Mouse (Mus musculus): ENCODE measurements around the gene Gm14401. TPM values are rescaled to one million over a fixed set of nuclear protein-coding genes. Genes with fewer than 3 reads are reported as not detected.
"Not testable (repeated sequence)": the region's sequence is repeated elsewhere in the genome, so short reads cannot be mapped to it uniquely, and the experiment has no call there.

The Gm14401 gene
- not detected in 2 replicates for polyA plus RNA-seq (2015; fragmentation: Nextera tagmentation; extraction: Ambion mirVana)

DNA sequence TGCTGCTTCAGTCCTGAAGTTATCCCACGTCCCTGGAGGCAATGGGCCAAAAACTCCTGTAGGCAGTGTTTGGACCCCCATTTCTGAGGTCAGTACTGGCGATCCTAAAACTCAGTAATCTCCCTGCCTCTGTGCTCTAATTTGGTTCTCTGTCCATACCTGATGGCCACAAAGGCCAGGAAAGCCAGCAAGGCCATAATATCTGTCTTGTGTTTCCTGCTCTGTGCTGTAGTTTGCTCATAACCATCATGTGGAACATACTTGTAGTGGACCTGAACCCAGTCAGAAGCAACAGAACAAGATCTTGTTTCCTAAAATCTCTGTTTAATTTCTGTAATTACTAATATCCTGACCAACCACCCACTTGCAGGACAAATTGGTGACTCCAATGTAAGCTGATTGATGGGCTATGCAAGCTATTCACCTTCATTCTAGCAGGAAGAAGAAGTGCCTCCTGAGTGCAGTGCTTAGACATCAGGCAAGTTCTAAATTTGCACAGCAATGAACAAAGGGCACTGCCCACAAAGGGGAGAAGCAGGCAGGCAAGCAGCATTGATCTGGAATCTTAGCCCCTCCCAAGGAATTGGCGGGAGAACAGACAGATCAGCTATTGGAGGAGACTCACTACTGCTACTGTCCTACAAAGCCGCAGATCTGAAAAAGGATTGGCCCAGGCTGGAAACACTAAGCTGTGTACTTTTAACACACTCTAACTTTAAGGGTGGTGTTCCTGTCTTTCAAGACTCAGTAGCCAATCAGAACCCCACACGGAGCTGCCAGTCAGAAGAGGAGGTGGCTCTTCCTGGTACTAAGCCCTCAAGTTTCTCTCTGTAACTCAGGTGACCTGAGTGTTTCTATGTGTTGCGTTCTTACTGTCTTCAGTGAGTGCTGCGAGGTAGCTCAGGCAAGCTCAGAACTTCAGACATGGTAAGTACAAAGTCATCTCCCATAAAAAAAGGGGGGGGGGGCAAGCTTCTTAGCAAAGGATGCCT is at the start of gene Gm14401:
Gm14401 (plus strand) TSS at position 889 of the 992 bp plus-strand sequence.
- H3K9me3 ChIP-seq (replicated peaks; ENCODE audit: control insufficient read depth, low read length); H3K4me3 ChIP-seq (ENCODE audit: low read depth, low read length); H3K36me3 ChIP-seq (ENCODE audit: control insufficient read depth, insufficient read depth); H3K27me3 ChIP-seq (ENCODE audit: control insufficient read depth, insufficient read depth, low read depth, low read length); H3K27ac ChIP-seq (ENCODE audit: low read length); ATAC-seq (ENCODE audit: low read depth); H3K9ac ChIP-seq (ENCODE audit: low read depth, low read length); H3K4me2 ChIP-seq (ENCODE audit: low read depth, low read length); H3K4me1 ChIP-seq (ENCODE audit: control insufficient read depth, low read depth, low read length): not testable (repeated sequence)
- 39% methylated on average over 7 of the region's 7 CpGs for WGBS (ENCODE audit: insufficient replicate concordance)

DNA sequence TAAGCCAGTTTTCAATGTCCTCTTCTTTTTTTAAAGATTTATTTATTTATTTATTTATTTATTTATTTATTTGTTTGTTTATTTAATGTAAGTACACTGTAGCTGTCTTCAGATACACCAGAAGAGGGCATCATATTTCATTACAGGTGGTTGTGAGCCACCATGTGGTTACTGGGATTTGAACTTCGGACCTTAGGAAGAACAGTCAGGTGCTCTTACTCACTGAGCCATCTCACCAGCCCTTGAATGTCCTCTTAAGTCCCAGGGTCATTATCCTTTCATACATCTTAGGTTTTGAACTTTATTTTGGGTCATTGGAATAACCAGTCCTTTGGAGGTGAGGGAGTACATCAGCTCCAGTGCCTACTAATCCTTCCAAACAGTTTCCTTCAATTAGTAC is 1.3 kb upstream of the Gm14401 start:
- WGBS (ENCODE audit: insufficient replicate concordance), result 49% methylated on average over 1 of the region's 1 CpGs
- not testable (repeated sequence) for H3K4me1 ChIP-seq (ENCODE audit: control insufficient read depth, low read depth, low read length); H3K9me3 ChIP-seq (replicated peaks; ENCODE audit: control insufficient read depth, low read length); H3K27me3 ChIP-seq (ENCODE audit: control insufficient read depth, insufficient read depth, low read depth, low read length); H3K4me3 ChIP-seq (ENCODE audit: low read depth, low read length); H3K27ac ChIP-seq (ENCODE audit: low read length); H3K4me2 ChIP-seq (ENCODE audit: low read depth, low read length); H3K36me3 ChIP-seq (ENCODE audit: control insufficient read depth, insufficient read depth); ATAC-seq (ENCODE audit: low read depth); H3K9ac ChIP-seq (ENCODE audit: low read depth, low read length)

DNA sequence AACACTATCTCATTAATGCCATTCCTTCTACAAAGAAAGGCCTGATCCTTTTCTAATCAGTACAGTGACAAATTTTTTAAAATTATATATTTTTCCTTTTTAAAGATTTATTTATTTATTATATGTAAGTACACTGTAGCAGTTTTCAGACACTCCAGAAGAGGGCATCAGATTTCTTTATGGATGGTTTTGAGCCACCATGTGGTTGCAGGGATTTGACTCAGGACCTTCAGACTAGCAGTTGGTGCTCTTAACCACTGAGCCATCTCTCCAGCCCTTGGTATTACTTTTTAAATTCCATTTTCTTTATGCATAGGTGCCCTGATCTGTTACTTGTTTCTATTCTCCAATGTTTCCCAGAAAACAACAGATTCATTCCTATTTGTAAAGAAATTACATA is 895 bp downstream of the Gm14401 start:
- not testable (repeated sequence) for H3K4me1 ChIP-seq (ENCODE audit: control insufficient read depth, low read depth, low read length); H3K4me3 ChIP-seq (ENCODE audit: low read depth, low read length); H3K27ac ChIP-seq (ENCODE audit: low read length); H3K9ac ChIP-seq (ENCODE audit: low read depth, low read length); H3K27me3 ChIP-seq (ENCODE audit: control insufficient read depth, insufficient read depth, low read depth, low read length); H3K36me3 ChIP-seq (ENCODE audit: control insufficient read depth, insufficient read depth); H3K4me2 ChIP-seq (ENCODE audit: low read depth, low read length); ATAC-seq (ENCODE audit: low read depth); H3K9me3 ChIP-seq (replicated peaks; ENCODE audit: control insufficient read depth, low read length)

DNA sequence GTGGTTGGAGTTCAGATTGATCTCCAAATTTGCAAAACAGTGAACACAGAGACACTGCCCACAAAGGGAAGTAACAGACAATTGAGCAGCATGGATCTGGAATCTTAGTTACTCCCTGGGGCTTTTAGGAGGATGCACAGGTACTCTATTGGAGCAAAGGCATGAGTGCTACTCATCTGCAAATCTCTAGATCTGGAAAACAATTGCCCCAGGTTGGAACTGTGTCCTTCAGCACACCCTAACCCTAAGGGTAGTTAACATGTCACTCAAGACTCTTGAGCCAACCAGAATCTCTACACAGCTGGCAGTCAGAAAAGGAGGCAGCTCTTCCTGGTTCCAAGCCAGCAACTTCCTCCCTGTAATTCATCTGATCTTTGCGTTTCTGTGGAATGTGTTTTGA is 5.7 kb downstream of the Gm14401 start:
- WGBS (ENCODE audit: insufficient replicate concordance), result 63% methylated on average over 1 of the region's 1 CpGs
- not testable (repeated sequence) for H3K36me3 ChIP-seq (ENCODE audit: control insufficient read depth, insufficient read depth); H3K4me1 ChIP-seq (ENCODE audit: control insufficient read depth, low read depth, low read length); H3K27me3 ChIP-seq (ENCODE audit: control insufficient read depth, insufficient read depth, low read depth, low read length); ATAC-seq (ENCODE audit: low read depth); H3K9ac ChIP-seq (ENCODE audit: low read depth, low read length); H3K4me3 ChIP-seq (ENCODE audit: low read depth, low read length); H3K4me2 ChIP-seq (ENCODE audit: low read depth, low read length); H3K9me3 ChIP-seq (replicated peaks; ENCODE audit: control insufficient read depth, low read length); H3K27ac ChIP-seq (ENCODE audit: low read length)

DNA sequence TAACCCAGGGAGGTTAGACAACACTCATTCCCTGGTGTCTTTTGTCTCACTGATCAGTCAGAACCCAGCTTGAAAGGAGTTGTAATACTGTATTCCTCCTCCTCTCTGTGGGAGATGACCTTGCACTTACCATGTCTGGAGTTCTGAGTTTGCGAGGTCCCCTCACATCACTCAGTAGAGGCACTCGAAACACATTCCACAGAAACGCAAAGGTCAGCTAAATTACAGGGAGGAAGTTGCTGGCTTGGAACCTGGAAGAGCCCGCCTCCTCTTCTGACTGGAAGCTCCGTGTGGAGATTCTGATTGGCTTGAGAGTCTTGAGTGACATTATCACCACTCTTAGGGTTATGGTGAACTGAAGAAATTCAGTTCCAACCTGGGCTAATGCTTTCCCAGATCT is 35.0 kb downstream of the Gm14401 start:
- not testable (repeated sequence) for ATAC-seq (ENCODE audit: low read depth); H3K9ac ChIP-seq (ENCODE audit: low read depth, low read length)

DNA sequence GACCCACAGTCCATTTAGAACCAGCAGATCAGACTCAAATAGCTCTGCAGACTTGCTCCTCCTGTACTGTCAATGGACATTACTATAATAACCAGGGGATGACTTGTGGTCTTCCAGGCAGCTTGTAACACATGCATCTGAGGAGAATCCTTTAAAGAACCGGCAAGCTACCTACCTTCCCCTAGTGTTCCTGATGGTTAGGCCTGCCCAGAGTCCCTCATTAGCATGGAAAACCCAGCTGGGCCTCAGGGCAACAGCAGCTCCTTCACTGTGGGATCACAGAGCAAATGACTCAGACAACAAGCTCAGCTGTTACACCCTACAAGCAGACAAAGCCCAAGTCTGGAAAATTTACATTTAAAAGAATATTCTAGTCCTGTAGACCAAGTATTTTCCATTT is 55.0 kb downstream of the Gm14401 start:
- 25% methylated on average over 1 of the region's 1 CpGs for WGBS (ENCODE audit: insufficient replicate concordance)
- H3K4me3 ChIP-seq (ENCODE audit: low read depth, low read length), result not testable (repeated sequence)

More for the DNA sequence above, 35.0 kb downstream of the Gm14401 start:
- H3K4me1 ChIP-seq (ENCODE audit: control insufficient read depth, low read depth, low read length); H3K4me2 ChIP-seq (ENCODE audit: low read depth, low read length); H3K27ac ChIP-seq (ENCODE audit: low read length); H3K4me3 ChIP-seq (ENCODE audit: low read depth, low read length); H3K27me3 ChIP-seq (ENCODE audit: control insufficient read depth, insufficient read depth, low read depth, low read length); H3K9me3 ChIP-seq (replicated peaks; ENCODE audit: control insufficient read depth, low read length); H3K36me3 ChIP-seq (ENCODE audit: control insufficient read depth, insufficient read depth): not testable (repeated sequence)
- 55% methylated on average over 5 of the region's 5 CpGs for WGBS (ENCODE audit: insufficient replicate concordance)

More for the DNA sequence above, 55.0 kb downstream of the Gm14401 start:
- H3K4me1 ChIP-seq (ENCODE audit: control insufficient read depth, low read depth, low read length); H3K9me3 ChIP-seq (replicated peaks; ENCODE audit: control insufficient read depth, low read length); ATAC-seq (ENCODE audit: low read depth); H3K4me2 ChIP-seq (ENCODE audit: low read depth, low read length); H3K9ac ChIP-seq (ENCODE audit: low read depth, low read length); H3K27ac ChIP-seq (ENCODE audit: low read length); H3K36me3 ChIP-seq (ENCODE audit: control insufficient read depth, insufficient read depth); H3K27me3 ChIP-seq (ENCODE audit: control insufficient read depth, insufficient read depth, low read depth, low read length): not testable (repeated sequence)

Other genes with a start within 250 kb of the Gm14401 start
- gene Gm14408, start 243.2 kb upstream of the Gm14401 start, polyA plus RNA-seq (2015; fragmentation: Nextera tagmentation; extraction: Ambion mirVana), result not detected in 2 replicates
- 2.8 and 3.2 TPM in 2 replicates for gene Gm14296, start 146.5 kb upstream of the Gm14401 start, polyA plus RNA-seq (2015; fragmentation: Nextera tagmentation; extraction: Ambion mirVana)
- gene Gm14419, start 73.4 kb upstream of the Gm14401 start, polyA plus RNA-seq (2015; fragmentation: Nextera tagmentation; extraction: Ambion mirVana), result 2.1 and 2.2 TPM in 2 replicates
- gene Gm14410, start 132.1 kb downstream of the Gm14401 start, polyA plus RNA-seq (2015; fragmentation: Nextera tagmentation; extraction: Ambion mirVana), result 3.4 and 3.6 TPM in 2 replicates
- not detected in 2 replicates for gene Gm14409, start 192.7 kb downstream of the Gm14401 start, polyA plus RNA-seq (2015; fragmentation: Nextera tagmentation; extraction: Ambion mirVana)
- gene Gm14412, start 250.0 kb downstream of the Gm14401 start, polyA plus RNA-seq (2015; fragmentation: Nextera tagmentation; extraction: Ambion mirVana), result 0.08 TPM in 1 of 2 replicates, not detected in the other